ENCODE assay signal across 11 mouse cellular contexts in the genomic region with DNA sequence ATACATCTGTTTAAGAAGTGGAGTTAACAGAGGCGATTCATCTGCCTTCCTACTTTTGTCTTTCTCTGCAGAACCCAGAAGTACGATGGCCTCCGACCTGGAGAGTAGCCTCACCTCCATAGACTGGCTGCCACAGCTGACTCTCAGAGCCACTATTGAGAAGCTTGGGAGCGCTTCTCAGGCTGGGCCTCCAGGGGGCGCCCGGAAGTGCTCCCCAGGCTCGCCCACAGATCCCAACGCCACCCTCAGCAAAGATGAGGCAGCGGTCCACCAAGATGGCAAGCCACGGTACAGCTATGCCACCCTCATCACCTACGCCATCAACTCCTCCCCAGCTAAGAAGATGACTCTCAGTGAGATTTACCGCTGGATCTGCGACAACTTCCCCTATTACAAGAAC. TPM values are rescaled to one million over a fixed set of nuclear protein-coding genes. Genes with fewer than 3 reads are reported as not detected.
DNase-seq lines count a peak whose midpoint lies in the region; ATAC-seq and TF ChIP-seq lines count a peak whose summit lies in the region.
"Had no signal": no experiment of that assay in that cellular context is flagged by ENCODE, and none has a peak within 500 bp of the region (broad histone marks: within the 10 kb centered on the region; RNA-seq: fewer than 3 reads in every experiment).

No protein-coding gene starts in this region.

- H3K9me3 ChIP-seq in forebrain, postnatal 0 days (ENCODE audit: low read length) = no peaks in the 10 kb centered on the region
- no peaks in the 10 kb centered on the region for H3K9me3 ChIP-seq in forebrain, embryonic 12.5 days
- H3K9me3 ChIP-seq in neural tube, embryonic 15.5 days (replicated peaks) = no peaks in the 10 kb centered on the region
- H3K9me3 ChIP-seq: heart, embryonic 13.5 days; lung, embryonic 15.5 days; stomach, embryonic 15.5 days had no signal

- TF ChIP-seq POLR2A in embryonic fibroblast, embryonic 13.5 days (IDR thresholded peaks at IDR 0.05; ENCODE audit: low read depth, low read length) = no peak

- no peak overlapping the region for H3K4me3 ChIP-seq in forebrain, postnatal 0 days (ENCODE audit: low read depth, low read length)
- H3K4me3 ChIP-seq in forebrain, embryonic 12.5 days (replicated peaks) = no peak overlapping the region
- no peak overlapping the region for H3K4me3 ChIP-seq in neural tube, embryonic 15.5 days (replicated peaks)
- no peak overlapping the region for H3K4me3 ChIP-seq in embryonic fibroblast, embryonic 13.5 days (ENCODE audit: insufficient read depth, low read length)
- H3K4me3 ChIP-seq: heart, embryonic 13.5 days; lung, embryonic 15.5 days; stomach, embryonic 15.5 days had no signal

- DNase-seq in forebrain, postnatal 0 days = peak; percentile 30
- peak; percentile 22 for DNase-seq in neural tube, embryonic 10.5 days (ENCODE audit: extremely low spot score, low spot score)
- DNase-seq in urinary bladder, postnatal 10 days (ENCODE audit: low spot score) = no peak
- no peak for DNase-seq in urinary bladder, postnatal 4 days (ENCODE audit: low spot score in 2 of 2)

- 45% methylated on average over 13 of the region's 13 CpGs for WGBS in forebrain, postnatal 0 days
- 41% methylated on average over 13 of the region's 13 CpGs for WGBS in forebrain, embryonic 12.5 days
- WGBS in neural tube, embryonic 15.5 days = 49% methylated on average over 13 of the region's 13 CpGs

- TF ChIP-seq CTCF in forebrain, postnatal 0 days (IDR thresholded peaks at IDR 0.05; ENCODE audit: low read depth) = peak; percentile 51
- 0 out of 2 replicates have a peak, but pooled peaks have one; percentile 2 for TF ChIP-seq CTCF in embryonic fibroblast, embryonic 13.5 days (IDR thresholded peaks at IDR 0.05; ENCODE audit: borderline replicate concordance, insufficient read depth, low read length)

- no peak overlapping the region for H3K9ac ChIP-seq in forebrain, postnatal 0 days
- H3K9ac ChIP-seq in forebrain, embryonic 12.5 days = no peak overlapping the region
- H3K9ac ChIP-seq in neural tube, embryonic 15.5 days (replicated peaks) = no peak overlapping the region
- H3K9ac ChIP-seq: heart, embryonic 13.5 days; lung, embryonic 15.5 days; stomach, embryonic 15.5 days had no signal

- peaks cover 20% of the 10 kb centered on the region for H3K36me3 ChIP-seq in forebrain, postnatal 0 days (ENCODE audit: insufficient read depth)
- peaks cover 12% of the 10 kb centered on the region; the same call in 1 of the 2 replicates for H3K36me3 ChIP-seq in forebrain, embryonic 12.5 days (replicated peaks)
- H3K36me3 ChIP-seq in neural tube, embryonic 15.5 days = peaks cover 38% of the 10 kb centered on the region

- no peaks in the 10 kb centered on the region for H3K27me3 ChIP-seq in forebrain, postnatal 0 days (ENCODE audit: insufficient read depth, low read length)
- 0 out of 2 replicates have a peak, but pooled peaks cover 5% of the 10 kb centered on the region for H3K27me3 ChIP-seq in forebrain, embryonic 12.5 days
- H3K27me3 ChIP-seq in neural tube, embryonic 15.5 days (replicated peaks) = no peaks in the 10 kb centered on the region
- H3K27me3 ChIP-seq: heart, embryonic 13.5 days; lung, embryonic 15.5 days; stomach, embryonic 15.5 days had no signal

- H3K4me2 ChIP-seq in forebrain, postnatal 0 days (ENCODE audit: low read depth) = no peak overlapping the region
- H3K4me2 ChIP-seq in forebrain, embryonic 12.5 days = no peak overlapping the region
- no peak overlapping the region for H3K4me2 ChIP-seq in neural tube, embryonic 15.5 days
- H3K4me2 ChIP-seq: heart, embryonic 13.5 days; lung, embryonic 15.5 days; stomach, embryonic 15.5 days had no signal

- no peak overlapping the region for H3K27ac ChIP-seq in forebrain, postnatal 0 days (ENCODE audit: low read depth, low read length)
- H3K27ac ChIP-seq in forebrain, embryonic 12.5 days = no peak overlapping the region
- no peak overlapping the region for H3K27ac ChIP-seq in neural tube, embryonic 15.5 days (replicated peaks)
- H3K27ac ChIP-seq in embryonic fibroblast, embryonic 13.5 days (ENCODE audit: insufficient read depth, low read length) = no peak overlapping the region
- H3K27ac ChIP-seq: heart, embryonic 13.5 days; lung, embryonic 15.5 days; stomach, embryonic 15.5 days had no signal

- ATAC-seq in forebrain, postnatal 0 days = 0 out of 2 replicates have a peak, but pooled peaks have one; percentile 16
- ATAC-seq in forebrain, embryonic 12.5 days (ENCODE audit: low FRiP score) = no peak
- ATAC-seq in neural tube, embryonic 15.5 days (ENCODE audit: low FRiP score) = no peak
- ATAC-seq in megakaryocyte, adult 5-6 weeks (ENCODE audit: poor library complexity, severe bottlenecking) = peak; percentile 64

- H3K4me1 ChIP-seq in forebrain, postnatal 0 days (ENCODE audit: insufficient read depth) = 0 out of 2 replicates have a peak, but pooled peaks cover 5% of the 10 kb centered on the region
- H3K4me1 ChIP-seq in forebrain, embryonic 12.5 days = peaks cover 21% of the 10 kb centered on the region
- peaks cover 22% of the 10 kb centered on the region for H3K4me1 ChIP-seq in neural tube, embryonic 15.5 days
- H3K4me1 ChIP-seq in embryonic fibroblast, embryonic 13.5 days (ENCODE audit: control insufficient read depth, insufficient read depth, low read length) = peaks cover 24% of the 10 kb centered on the region

RNA-seq across cellular contexts. Expression of gene Foxj2, which starts 8.4 kb away (rescaled TPM):
- 16.3 and 23.4 TPM in 2 replicates for total RNA-seq in forebrain, postnatal 0 days (2014; rRNA removed)
- 6.7 and 8.1 TPM in 2 replicates for polyA plus RNA-seq in forebrain, postnatal 0 days (2015; fragmentation: Nextera tagmentation; extraction: Ambion mirVana)
- 5.7 and 5.8 TPM in 2 replicates for polyA plus RNA-seq in forebrain, embryonic 12.5 days (2016; fragmentation: Nextera tagmentation; extraction: Ambion mirVana)
- 7.1 and 7.4 TPM in 2 replicates for polyA plus RNA-seq in neural tube, embryonic 15.5 days (2015; fragmentation: Nextera tagmentation; extraction: Ambion mirVana)
- 19.8 and 23.7 TPM in 2 replicates for polyA plus RNA-seq in embryonic fibroblast, embryonic 13.5 days (2011; ENCODE audit: insufficient read length, low read depth, missing spikeins)
- 35.6 and 43.1 TPM in 2 replicates for total RNA-seq in megakaryocyte, adult 5-6 weeks (2015)
- 10.2 and 16.1 TPM in 2 replicates for total RNA-seq in megakaryocyte, adult 5-6 weeks (2017)

RNA-seq across cellular contexts. Expression of gene Slc2a3, which starts 26.6 kb away (rescaled TPM):
- 68.9 and 78.2 TPM in 2 replicates for total RNA-seq in forebrain, postnatal 0 days (2014; rRNA removed)
- 27.3 and 41.6 TPM in 2 replicates for polyA plus RNA-seq in forebrain, postnatal 0 days (2015; fragmentation: Nextera tagmentation; extraction: Ambion mirVana)
- 17.7 and 24.2 TPM in 2 replicates for polyA plus RNA-seq in forebrain, embryonic 12.5 days (2016; fragmentation: Nextera tagmentation; extraction: Ambion mirVana)
- polyA plus RNA-seq in neural tube, embryonic 15.5 days (2015; fragmentation: Nextera tagmentation; extraction: Ambion mirVana) = 47.9 and 50.6 TPM in 2 replicates
- 4.9 and 6.1 TPM in 2 replicates for polyA plus RNA-seq in embryonic fibroblast, embryonic 13.5 days (2011; ENCODE audit: insufficient read length, low read depth, missing spikeins)
- 44.5 and 48.4 TPM in 2 replicates for total RNA-seq in megakaryocyte, adult 5-6 weeks (2015)
- 51.4 and 63.5 TPM in 2 replicates for total RNA-seq in megakaryocyte, adult 5-6 weeks (2017)

RNA-seq across cellular contexts. Expression of gene C3ar1, which starts 27.9 kb away (rescaled TPM):
- total RNA-seq in forebrain, postnatal 0 days (2014; rRNA removed) = 1.5 and 2.3 TPM in 2 replicates
- polyA plus RNA-seq in forebrain, postnatal 0 days (2015; fragmentation: Nextera tagmentation; extraction: Ambion mirVana) = 1.7 and 1.8 TPM in 2 replicates
- polyA plus RNA-seq in forebrain, embryonic 12.5 days (2016; fragmentation: Nextera tagmentation; extraction: Ambion mirVana) = 1.2 TPM in 2 replicates
- polyA plus RNA-seq in neural tube, embryonic 15.5 days (2015; fragmentation: Nextera tagmentation; extraction: Ambion mirVana) = 2.1 and 2.2 TPM in 2 replicates
- 1.3 and 2.3 TPM in 2 replicates for polyA plus RNA-seq in embryonic fibroblast, embryonic 13.5 days (2011; ENCODE audit: insufficient read length, low read depth, missing spikeins)
- 4.4 and 5.3 TPM in 2 replicates for total RNA-seq in megakaryocyte, adult 5-6 weeks (2015)
- total RNA-seq in megakaryocyte, adult 5-6 weeks (2017) = 4.7 and 5.0 TPM in 2 replicates

RNA-seq across cellular contexts. Expression of gene Necap1, which starts 46.2 kb away (rescaled TPM):
- 131 and 146 TPM in 2 replicates for total RNA-seq in forebrain, postnatal 0 days (2014; rRNA removed)
- polyA plus RNA-seq in forebrain, postnatal 0 days (2015; fragmentation: Nextera tagmentation; extraction: Ambion mirVana) = 134 and 152 TPM in 2 replicates
- polyA plus RNA-seq in forebrain, embryonic 12.5 days (2016; fragmentation: Nextera tagmentation; extraction: Ambion mirVana) = 67.0 and 73.4 TPM in 2 replicates
- polyA plus RNA-seq in neural tube, embryonic 15.5 days (2015; fragmentation: Nextera tagmentation; extraction: Ambion mirVana) = 148 and 168 TPM in 2 replicates
- 45.2 and 47.4 TPM in 2 replicates for polyA plus RNA-seq in embryonic fibroblast, embryonic 13.5 days (2011; ENCODE audit: insufficient read length, low read depth, missing spikeins)
- 33.0 and 34.4 TPM in 2 replicates for total RNA-seq in megakaryocyte, adult 5-6 weeks (2015)
- 24.9 and 25.9 TPM in 2 replicates for total RNA-seq in megakaryocyte, adult 5-6 weeks (2017)

Comparison
In these comparisons a context has a peak if more than half of its experiments do, and no peak if none do; other contexts are left out.
1. ATAC-seq: peak in forebrain, postnatal 0 days (single experiment) and megakaryocyte, adult 5-6 weeks (single experiment); none in forebrain, embryonic 12.5 days (single experiment) and neural tube, embryonic 15.5 days (single experiment).
2. DNase-seq: peak in forebrain, postnatal 0 days (single experiment) and neural tube, embryonic 10.5 days (single experiment); none in urinary bladder, postnatal 10 days (single experiment) and urinary bladder, postnatal 4 days (0 of 2).